Mouse (Mus musculus) B cell, adult 2 months (primary cell): ENCODE data around the gene Slit1.

Experiments
- DNase-seq, 2 experiments: peaks; one replicate each; pipeline ENCODE4 v3.0.0; 2022

Gene Slit1

GRCm38 (mm10) chr19:41743396-41743795 is at the start of gene Slit1:
Slit1 (minus strand) TSS chr19:41743665.
- peak in 1 of 2 experiments; percentile 22 for DNase-seq

DNA sequence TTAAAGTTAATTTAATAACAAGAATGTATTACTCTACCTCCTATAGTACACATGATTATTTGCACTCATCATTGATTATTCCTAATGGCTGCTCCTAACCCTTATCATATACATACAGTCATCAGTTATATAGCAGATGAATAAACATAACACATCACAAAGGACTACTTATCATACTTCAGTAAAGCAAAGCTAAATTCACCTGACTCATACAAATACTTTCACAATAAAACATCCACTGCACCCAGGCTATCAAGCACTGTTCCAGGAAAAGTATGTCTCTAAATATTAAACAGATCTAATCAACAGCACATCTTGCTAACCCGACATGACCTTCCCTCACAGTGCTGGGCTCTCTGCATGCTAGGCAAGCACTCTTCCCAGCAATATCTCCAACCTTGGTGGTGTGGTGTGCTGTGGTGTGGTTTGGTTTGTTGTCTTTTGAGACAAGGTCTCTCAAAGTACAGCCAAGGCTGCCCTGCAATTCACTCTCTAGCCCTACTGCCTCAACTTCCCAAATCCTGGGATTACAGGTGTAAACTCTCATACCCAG is 49.5 kb upstream of the Slit1 start:
- DNase-seq = no peak

- DNase-seq = no peak
Observed at GRCm38 (mm10) chr19:41791384-41791783, 47.9 kb upstream of the Slit1 start.

GRCm38 (mm10) chr19:41789110-41789961 is 45.9 kb upstream of the Slit1 start:
- DNase-seq = no peak

DNA sequence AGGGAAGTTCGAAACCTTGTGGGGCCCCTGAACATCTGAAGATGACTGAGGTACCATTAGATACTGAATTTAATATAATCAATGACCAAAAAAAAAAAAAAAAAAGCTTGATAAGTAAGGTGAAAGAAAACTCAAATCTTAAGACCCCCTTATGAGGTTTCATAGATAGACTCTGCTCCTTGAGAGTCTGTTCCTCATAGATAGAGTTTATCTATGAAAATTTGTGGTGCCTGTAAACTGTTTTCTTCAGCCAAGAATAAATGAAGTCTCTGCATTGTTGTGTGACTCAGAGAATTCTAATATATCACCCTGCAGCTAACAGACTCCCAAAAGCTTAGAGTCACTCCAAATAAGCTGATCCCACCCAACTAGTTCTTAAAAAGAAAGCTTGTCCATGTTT is 43.4 kb upstream of the Slit1 start:
- DNase-seq = no peak

DNA sequence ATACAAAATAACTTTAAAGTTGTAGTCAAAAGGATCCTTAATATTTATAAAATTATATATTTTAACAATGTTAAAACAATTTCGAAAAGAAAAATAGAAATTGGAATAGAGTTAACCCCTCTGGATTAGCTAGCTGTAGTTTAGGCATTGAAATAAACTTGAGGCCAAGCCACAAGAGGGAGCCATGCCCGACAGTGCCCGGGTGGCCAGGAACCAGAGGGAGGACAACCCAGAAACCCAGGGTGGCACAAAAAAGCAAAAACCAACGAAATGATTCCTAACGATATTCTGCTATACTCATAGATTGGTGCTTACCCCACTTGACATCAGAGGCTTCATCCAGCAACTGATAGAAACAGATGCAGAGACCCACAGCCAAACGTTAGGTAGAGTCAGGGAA is 34.0 kb upstream of the Slit1 start:
- peak in 1 of 2 experiments; percentile 30 for DNase-seq

DNA sequence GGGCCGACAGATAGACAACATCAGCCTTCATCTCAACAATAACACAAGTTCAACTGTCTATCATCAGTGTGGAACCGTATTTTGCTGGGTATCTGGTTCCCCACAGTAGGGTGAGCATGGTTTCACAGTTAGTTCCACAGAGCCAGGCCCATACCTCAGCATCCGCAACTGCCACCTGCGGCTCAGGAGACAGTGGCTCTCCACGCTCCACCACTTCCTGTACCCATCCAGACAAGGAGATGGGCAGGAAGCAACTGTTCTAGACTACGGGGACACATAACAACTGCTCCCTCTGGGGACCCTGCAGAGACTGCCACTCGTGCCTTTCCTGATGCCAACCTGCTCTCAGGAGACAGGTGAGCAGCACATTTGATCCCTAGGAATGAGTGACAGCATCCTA is 25.2 kb upstream of the Slit1 start:
- no peak for DNase-seq

DNA sequence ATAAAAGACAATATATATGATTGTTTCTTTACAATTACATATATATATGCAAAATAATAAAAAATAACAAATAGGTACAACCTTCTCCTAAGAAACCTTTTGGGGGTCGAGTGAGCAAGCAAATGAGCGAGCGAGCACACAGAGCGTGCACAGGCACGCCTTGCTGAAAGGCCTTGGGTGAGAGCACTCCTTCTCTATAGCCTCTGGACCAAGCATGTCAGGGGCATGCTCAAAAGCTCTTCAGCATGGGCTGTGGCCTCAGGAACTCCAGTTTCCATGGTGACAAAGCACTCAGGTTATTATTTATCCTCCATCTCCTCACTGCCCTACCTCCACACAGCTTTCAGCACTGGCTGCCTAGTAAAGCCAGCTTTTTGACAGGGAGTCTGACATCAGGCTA is 23.2 kb upstream of the Slit1 start:
- DNase-seq = no peak

- peak; percentile 92 to 93 for DNase-seq
Observed at GRCm38 (mm10) chr19:41763870-41764660, 20.6 kb upstream of the Slit1 start.

- peak; percentile 40 to 42 for DNase-seq
Observed at GRCm38 (mm10) chr19:41761529-41761928, 18.1 kb upstream of the Slit1 start.

DNA sequence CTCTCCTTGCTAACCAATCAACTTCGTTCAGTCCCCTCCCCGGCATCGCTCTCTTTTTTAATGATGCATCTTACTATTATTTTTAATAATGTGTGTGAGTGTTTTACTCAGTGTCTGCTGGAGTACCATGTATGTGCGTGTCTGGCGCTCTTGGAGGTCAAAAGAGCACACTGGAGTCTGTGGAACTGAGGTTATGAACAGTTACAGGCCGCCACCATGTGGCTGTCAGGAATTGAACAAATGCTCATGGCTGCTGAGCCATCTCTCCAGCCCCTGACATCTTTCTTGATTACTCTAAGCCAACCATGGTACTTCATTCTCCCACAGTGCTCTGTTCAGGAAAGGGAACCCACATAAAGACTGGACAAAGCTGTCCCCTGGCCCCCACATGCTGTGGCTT is 16.3 kb upstream of the Slit1 start:
- DNase-seq = no peak

GRCm38 (mm10) chr19:41759270-41759669 is 15.8 kb upstream of the Slit1 start:
- DNase-seq = no peak

- DNase-seq = no peak
Observed at GRCm38 (mm10) chr19:41754760-41755159, 11.3 kb upstream of the Slit1 start.

DNA sequence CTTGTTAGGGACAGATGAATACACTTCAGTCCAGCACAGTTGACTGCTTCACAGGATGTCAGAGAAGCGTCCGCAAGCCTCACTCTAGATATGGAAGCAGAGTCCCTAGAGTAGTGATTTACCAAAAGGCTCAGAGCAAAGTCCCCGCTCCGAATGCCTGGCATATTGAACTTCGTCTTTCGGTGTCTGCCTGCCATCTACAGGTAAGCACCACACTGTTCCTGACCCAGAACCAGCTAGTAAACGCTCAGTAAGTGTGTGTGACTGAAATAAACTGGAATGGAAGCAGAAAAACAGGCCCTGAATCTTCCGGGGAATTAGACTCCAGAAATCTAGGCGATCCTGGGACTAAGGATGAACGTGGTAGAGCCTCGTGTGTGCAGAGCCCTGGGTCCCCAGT is 8.4 kb upstream of the Slit1 start:
- no peak for DNase-seq

- no peak for DNase-seq
Observed at GRCm38 (mm10) chr19:41747436-41747835, 4.0 kb upstream of the Slit1 start.

DNA sequence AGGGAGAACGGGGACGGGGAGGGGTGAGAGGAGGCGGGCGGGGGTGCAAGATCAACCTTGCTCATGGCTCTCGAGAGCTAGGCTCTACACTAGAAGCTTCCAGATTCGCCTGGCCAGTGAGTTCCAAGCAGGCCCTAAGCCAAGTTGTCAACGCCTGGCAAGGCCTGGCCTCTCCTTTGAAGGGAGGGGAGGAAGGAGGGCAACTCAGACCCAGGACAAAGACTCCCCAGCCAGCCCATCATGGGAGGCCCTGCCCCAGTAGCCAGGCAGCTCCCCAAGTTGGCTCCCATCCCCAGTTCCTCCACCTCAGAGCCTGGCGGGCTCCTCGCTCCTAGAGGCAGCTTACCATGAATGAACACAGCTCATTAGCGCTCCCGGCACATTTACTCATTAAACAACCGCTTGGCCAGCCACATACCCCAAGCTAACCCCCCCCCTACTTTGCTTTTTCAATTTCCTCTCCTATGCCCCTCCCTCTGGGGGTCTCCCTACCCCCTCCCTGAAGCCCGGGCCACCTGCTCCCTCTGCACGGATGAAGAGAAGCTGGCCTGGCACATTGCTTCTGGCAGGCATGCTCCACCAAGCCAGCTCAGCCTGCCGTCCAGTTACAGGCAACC is 2.6 kb upstream of the Slit1 start:
- no peak for DNase-seq

DNA sequence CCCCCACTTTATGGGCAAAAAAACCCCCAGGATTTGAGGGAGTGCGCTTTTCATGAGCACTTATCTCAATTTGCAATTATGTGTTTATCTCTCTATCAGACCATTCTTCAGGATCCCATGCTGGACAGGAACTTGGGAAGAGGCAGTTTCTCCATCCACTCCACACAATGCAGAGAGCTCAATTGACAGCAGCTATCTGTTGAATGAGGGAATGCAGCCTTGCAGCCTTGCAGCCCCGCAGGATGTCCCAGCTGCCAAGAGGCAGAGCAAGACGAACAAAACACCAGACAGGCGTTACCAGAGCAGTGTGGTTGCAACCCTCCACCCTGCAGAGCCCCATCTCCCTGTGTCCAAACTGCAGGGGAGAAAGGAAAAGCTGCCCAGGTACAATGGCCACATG is 4.6 kb downstream of the Slit1 start:
- no peak for DNase-seq

DNA sequence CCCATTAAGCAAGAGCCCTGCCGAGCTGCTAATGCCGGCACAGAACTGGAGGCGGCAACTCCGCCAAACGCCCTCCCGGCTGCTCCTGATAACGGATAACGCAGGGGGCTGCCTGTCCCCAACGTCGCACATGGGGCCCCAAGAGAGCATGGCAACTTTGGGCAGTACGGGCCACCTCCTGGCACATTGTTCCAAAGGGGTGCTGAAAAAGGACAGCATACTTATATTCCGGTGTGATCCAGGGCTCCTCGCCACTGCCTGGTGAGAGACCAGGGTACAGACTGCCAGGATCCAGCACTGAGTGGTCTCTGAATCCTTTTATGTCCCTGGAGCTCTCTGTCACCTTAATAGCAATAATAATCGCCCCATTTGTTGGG is 5.0 kb downstream of the Slit1 start:
- DNase-seq = no peak

DNA sequence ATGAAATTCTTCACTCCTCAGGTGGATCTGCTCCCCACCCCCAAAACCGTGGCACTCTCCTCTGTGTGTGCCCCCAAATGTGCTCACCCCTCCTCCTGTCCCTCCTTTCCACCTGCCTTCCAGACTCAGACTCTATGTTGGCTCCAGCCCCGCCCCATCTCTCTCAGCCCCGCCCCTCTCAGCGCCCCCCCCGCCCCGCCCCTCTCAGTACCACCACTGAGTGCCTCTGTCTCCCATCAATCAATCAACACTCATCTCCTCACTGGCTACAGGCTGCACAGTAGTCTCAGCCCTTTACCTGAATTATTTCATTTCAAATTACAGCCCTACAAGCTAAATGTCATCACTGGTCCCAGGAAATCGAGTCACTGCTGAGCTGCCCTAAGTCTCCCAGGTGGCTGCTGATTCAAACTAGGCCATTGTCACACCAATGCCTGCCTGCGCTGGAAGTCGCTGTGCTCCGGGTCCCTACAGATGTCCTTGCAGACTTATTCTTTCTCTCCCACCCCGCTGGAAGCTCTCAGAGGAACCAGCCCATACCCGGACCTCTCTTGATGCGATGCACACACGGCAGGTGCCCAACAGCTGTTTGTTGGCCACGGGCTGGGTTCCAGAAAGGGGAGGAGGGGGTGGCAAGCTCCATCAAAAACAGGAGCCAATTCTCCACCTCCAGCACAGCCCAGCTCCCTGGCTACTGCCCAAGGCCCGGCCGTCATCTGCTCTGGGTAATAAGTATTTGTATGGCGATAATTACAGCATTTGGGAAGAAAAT is 5.6 kb downstream of the Slit1 start:
- no peak for DNase-seq

DNA sequence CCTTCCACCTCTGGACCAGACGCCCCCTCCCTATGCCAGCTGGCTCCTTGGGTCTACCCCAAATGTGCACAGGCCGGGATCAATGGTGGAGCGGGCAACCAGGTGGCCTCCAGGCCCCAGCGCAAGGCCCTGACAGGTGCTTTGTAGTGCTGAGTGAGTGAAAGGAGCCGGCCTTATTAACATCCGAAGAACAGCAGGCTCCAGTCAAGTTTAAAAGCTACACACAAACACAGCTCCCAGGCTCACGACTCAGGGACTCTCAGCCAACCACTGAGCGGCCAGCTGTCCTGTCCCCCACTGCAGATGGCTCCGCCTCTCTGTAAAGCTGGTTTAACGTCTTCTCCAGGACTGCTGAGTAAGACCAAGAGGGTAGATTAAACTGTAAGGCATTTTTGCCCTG is 8.8 kb downstream of the Slit1 start:
- DNase-seq = no peak

GRCm38 (mm10) chr19:41725491-41725890 is 18.0 kb downstream of the Slit1 start:
- DNase-seq = no peak

GRCm38 (mm10) chr19:41724831-41725470 is 18.5 kb downstream of the Slit1 start:
- no peak for DNase-seq
